Mouse (Mus musculus): ENCODE measurements at regions not wholly inside any gene's neighbourhood (a gene's known extent, or its start where the extent isn't known, plus 50 kb on each side); places are given as distances from the start of the nearest gene placed in this dataset.
"Not testable (repeated sequence)": the region's sequence is repeated elsewhere in the genome, so short reads cannot be mapped to it uniquely, and the experiment has no call there.

GRCm38 (mm10) chr15:91916946-91917345 is 78.9 kb downstream of the Smgc start:
- Histone ChIP-seq H3K4me1 (replicated peaks) (no peaks in the 10 kb centered on the region), H3K4me3 (no peak overlapping the region), H3K27ac (no peak overlapping the region), H3K36me3 (no peaks in the 10 kb centered on the region), H3K9me3 (no peaks in the 10 kb centered on the region), H3K27me3 (ENCODE audit: insufficient read depth, poor library complexity, severe bottlenecking) (no peaks in the 10 kb centered on the region)
- 70% methylated on average over 3 of the region's 3 CpGs for WGBS
- no peak for DNase-seq (ENCODE audit: low spot score)

DNA sequence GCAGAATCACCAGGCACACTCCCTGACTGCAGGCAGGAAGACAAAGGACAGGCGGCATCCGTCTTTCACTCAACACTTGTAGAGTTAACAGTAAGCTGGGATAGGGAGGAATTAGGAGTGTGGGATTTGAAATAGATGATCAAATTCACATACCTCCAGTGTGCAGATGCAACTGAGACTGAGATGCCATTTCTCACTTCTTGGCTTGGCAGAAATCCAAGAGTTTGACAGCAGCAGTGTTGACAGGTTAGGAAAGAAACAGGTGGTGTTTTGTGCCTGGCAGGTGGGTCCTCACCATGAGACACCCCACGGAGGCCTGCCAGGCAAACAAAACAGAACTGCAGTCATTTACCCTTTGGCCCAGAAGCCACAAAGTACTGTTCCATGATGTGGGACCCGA is 79.8 kb downstream of the Smgc start:
- 55% methylated on average over 4 of the region's 4 CpGs for WGBS
- H3K27ac ChIP-seq = no peak overlapping the region
- H3K4me1 ChIP-seq (replicated peaks) = no peaks in the 10 kb centered on the region
- H3K4me3 ChIP-seq = no peak overlapping the region
- no peak for DNase-seq (ENCODE audit: low spot score)
- H3K36me3 ChIP-seq = no peaks in the 10 kb centered on the region
- H3K27me3 ChIP-seq (ENCODE audit: insufficient read depth, poor library complexity, severe bottlenecking) = no peaks in the 10 kb centered on the region
- H3K9me3 ChIP-seq = no peaks in the 10 kb centered on the region

GRCm38 (mm10) chr15:91924542-91924941 is 86.5 kb downstream of the Smgc start:
- no peak for DNase-seq (ENCODE audit: low spot score)
- WGBS = 88% methylated on average over 4 of the region's 4 CpGs
- Histone ChIP-seq H3K4me3 (no peak overlapping the region), H3K9me3 (no peaks in the 10 kb centered on the region), H3K27me3 (ENCODE audit: insufficient read depth, poor library complexity, severe bottlenecking) (no peaks in the 10 kb centered on the region), H3K36me3 (no peaks in the 10 kb centered on the region), H3K4me1 (replicated peaks) (no peaks in the 10 kb centered on the region), H3K27ac (no peak overlapping the region)

DNA sequence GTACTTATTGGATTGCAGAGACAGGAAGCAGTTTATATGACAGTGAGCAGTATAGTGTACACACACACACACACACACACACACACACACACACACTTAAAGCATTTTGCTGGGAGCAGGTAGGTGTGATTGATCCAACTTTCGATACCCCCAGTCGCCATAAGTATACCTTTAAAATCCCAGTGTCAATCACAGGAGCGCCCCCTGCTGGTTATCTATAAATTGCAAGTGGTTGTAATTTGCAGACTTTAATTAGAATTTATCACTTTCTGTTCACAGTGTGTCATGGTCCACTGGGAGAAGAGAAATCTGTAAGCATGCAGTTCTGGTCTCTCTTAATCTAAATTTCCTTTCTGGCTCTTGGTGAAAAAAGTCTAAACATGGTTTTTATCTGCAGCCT is 89.4 kb downstream of the Smgc start:
- Histone ChIP-seq H3K4me1 (replicated peaks) (no peaks in the 10 kb centered on the region), H3K36me3 (no peaks in the 10 kb centered on the region), H3K27ac (no peak overlapping the region), H3K4me3 (no peak overlapping the region), H3K9me3 (no peaks in the 10 kb centered on the region), H3K27me3 (ENCODE audit: insufficient read depth, poor library complexity, severe bottlenecking) (no peaks in the 10 kb centered on the region)
- WGBS = 20% methylated on average over 3 of the region's 3 CpGs
- peak; percentile 10 for DNase-seq (ENCODE audit: low spot score)

- no peak overlapping the region for H3K4me3 ChIP-seq
- no peaks in the 10 kb centered on the region for H3K4me1 ChIP-seq (replicated peaks)
- no peaks in the 10 kb centered on the region for H3K36me3 ChIP-seq
- H3K27me3 ChIP-seq (ENCODE audit: insufficient read depth, poor library complexity, severe bottlenecking) = no peaks in the 10 kb centered on the region
- no peak for DNase-seq (ENCODE audit: low spot score)
- no peaks in the 10 kb centered on the region for H3K9me3 ChIP-seq
- no peak overlapping the region for H3K27ac ChIP-seq
- 70% methylated on average over 7 of the region's 7 CpGs for WGBS
Measured at GRCm38 (mm10) chr15:91928511-91928910, 90.4 kb downstream of the Smgc start.

- 81% methylated on average over 2 of the region's 2 CpGs for WGBS
- Histone ChIP-seq H3K27ac (no peak overlapping the region), H3K4me1 (replicated peaks) (no peaks in the 10 kb centered on the region), H3K27me3 (ENCODE audit: insufficient read depth, poor library complexity, severe bottlenecking) (no peaks in the 10 kb centered on the region), H3K36me3 (no peaks in the 10 kb centered on the region), H3K9me3 (no peaks in the 10 kb centered on the region), H3K4me3 (no peak overlapping the region)
- DNase-seq (ENCODE audit: low spot score) = no peak
Measured at GRCm38 (mm10) chr15:91957273-91957672, 93.7 kb upstream of the Cntn1 start.

GRCm38 (mm10) chr15:91965172-91965571 is 85.8 kb upstream of the Cntn1 start:
- no peak for DNase-seq (ENCODE audit: low spot score)
- Histone ChIP-seq H3K27ac (no peak overlapping the region), H3K4me1 (replicated peaks) (no peaks in the 10 kb centered on the region), H3K9me3 (no peaks in the 10 kb centered on the region), H3K27me3 (ENCODE audit: insufficient read depth, poor library complexity, severe bottlenecking) (no peaks in the 10 kb centered on the region), H3K36me3 (no peaks in the 10 kb centered on the region), H3K4me3 (no peak overlapping the region)
- 76% methylated on average over 10 of the region's 10 CpGs for WGBS

DNA sequence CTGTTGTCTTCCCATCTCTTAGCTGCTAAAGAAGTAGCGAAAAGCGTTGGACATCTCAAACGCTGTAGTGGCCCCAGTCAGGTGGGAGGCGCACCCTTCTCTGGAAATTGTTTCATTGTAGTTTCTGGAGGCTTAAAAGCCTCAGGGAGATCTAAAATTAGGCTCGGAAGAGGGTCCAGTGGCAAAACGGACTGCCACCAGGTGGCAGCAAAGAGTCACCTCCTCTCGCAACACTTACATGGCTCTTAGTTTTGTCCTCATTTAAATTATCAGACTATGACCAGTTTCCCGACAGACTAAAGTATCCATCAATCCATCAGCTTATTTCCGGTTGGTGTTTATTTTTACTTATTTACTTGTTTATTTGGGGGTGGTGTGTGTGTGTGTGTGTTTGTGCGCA is 81.6 kb upstream of the Cntn1 start:
- Histone ChIP-seq H3K4me3 (no peak overlapping the region), H3K36me3 (no peaks in the 10 kb centered on the region), H3K4me1 (replicated peaks) (peaks cover 8% of the 10 kb centered on the region; the same call in 1 of the 2 replicates), H3K27ac (no peak overlapping the region), H3K9me3 (no peaks in the 10 kb centered on the region), H3K27me3 (ENCODE audit: insufficient read depth, poor library complexity, severe bottlenecking) (no peaks in the 10 kb centered on the region)
- peak; percentile 62 for DNase-seq (ENCODE audit: low spot score)
- 28% methylated on average over 10 of the region's 10 CpGs for WGBS

- H3K36me3 ChIP-seq = no peaks in the 10 kb centered on the region
- 48% methylated on average over 3 of the region's 3 CpGs for WGBS
- H3K4me3 ChIP-seq = no peak overlapping the region
- no peaks in the 10 kb centered on the region for H3K27me3 ChIP-seq (ENCODE audit: insufficient read depth, poor library complexity, severe bottlenecking)
- H3K4me1 ChIP-seq (replicated peaks) = peaks cover 8% of the 10 kb centered on the region; the same call in 1 of the 2 replicates
- no peak overlapping the region for H3K27ac ChIP-seq
- H3K9me3 ChIP-seq = no peaks in the 10 kb centered on the region
- no peak for DNase-seq (ENCODE audit: low spot score)
Measured at GRCm38 (mm10) chr15:91971411-91971810, 79.6 kb upstream of the Cntn1 start.

GRCm38 (mm10) chr15:91971846-91972245 is 79.1 kb upstream of the Cntn1 start:
- no peaks in the 10 kb centered on the region for H3K36me3 ChIP-seq
- no peak overlapping the region for H3K4me3 ChIP-seq
- peaks cover 8% of the 10 kb centered on the region; the same call in 1 of the 2 replicates for H3K4me1 ChIP-seq (replicated peaks)
- no peaks in the 10 kb centered on the region for H3K9me3 ChIP-seq
- WGBS = 17% methylated on average over 5 of the region's 5 CpGs
- no peak overlapping the region for H3K27ac ChIP-seq
- DNase-seq (ENCODE audit: low spot score) = peak; percentile 5
- H3K27me3 ChIP-seq (ENCODE audit: insufficient read depth, poor library complexity, severe bottlenecking) = no peaks in the 10 kb centered on the region

DNA sequence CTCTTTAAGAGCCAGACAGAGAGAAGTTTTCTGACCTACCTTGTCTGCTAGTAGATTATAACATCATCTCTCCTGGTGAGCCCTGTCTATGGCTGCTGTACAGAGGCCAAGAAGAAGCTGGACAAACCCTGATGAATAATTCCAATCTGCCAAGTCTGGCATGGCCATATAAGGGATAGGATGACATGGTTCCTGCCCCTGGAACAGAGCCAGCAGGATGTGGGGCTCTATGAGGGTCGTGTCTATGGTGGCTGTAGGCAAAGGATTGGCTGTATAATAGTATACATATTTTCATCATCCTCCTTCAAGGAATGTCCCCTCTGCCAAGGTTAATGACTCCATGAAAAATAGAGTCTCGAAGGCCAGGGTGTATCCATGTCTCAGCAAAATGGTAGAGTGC is 75.4 kb upstream of the Cntn1 start:
- Histone ChIP-seq H3K27me3 (ENCODE audit: insufficient read depth, poor library complexity, severe bottlenecking) (no peaks in the 10 kb centered on the region), H3K36me3 (no peaks in the 10 kb centered on the region), H3K27ac (no peak overlapping the region), H3K9me3 (no peaks in the 10 kb centered on the region), H3K4me1 (replicated peaks) (peaks cover 8% of the 10 kb centered on the region; the same call in 1 of the 2 replicates), H3K4me3 (no peak overlapping the region)
- no peak for DNase-seq (ENCODE audit: low spot score)
- 82% methylated on average over 2 of the region's 2 CpGs for WGBS

GRCm38 (mm10) chr15:91983186-91983585 is 67.8 kb upstream of the Cntn1 start:
- not testable (repeated sequence) for H3K4me1 ChIP-seq (replicated peaks); H3K36me3 ChIP-seq; H3K27ac ChIP-seq; DNase-seq (ENCODE audit: low spot score); H3K27me3 ChIP-seq (ENCODE audit: insufficient read depth, poor library complexity, severe bottlenecking); H3K4me3 ChIP-seq
- H3K9me3 ChIP-seq = peaks cover 18% of the 10 kb centered on the region
- WGBS = 96% methylated on average over 15 of the region's 15 CpGs

- H3K36me3 ChIP-seq = no peaks in the 10 kb centered on the region
- no peaks in the 10 kb centered on the region for H3K4me1 ChIP-seq (replicated peaks)
- WGBS = 83% methylated on average over 6 of the region's 6 CpGs
- no peak overlapping the region for H3K4me3 ChIP-seq
- no peak overlapping the region for H3K27ac ChIP-seq
- H3K27me3 ChIP-seq (ENCODE audit: insufficient read depth, poor library complexity, severe bottlenecking) = no peaks in the 10 kb centered on the region
- no peak for DNase-seq (ENCODE audit: low spot score)
- no peaks in the 10 kb centered on the region for H3K9me3 ChIP-seq
Measured at GRCm38 (mm10) chr15:92000086-92000485, 50.9 kb upstream of the Cntn1 start.

All from hindbrain, embryonic 10.5 days (tissue).